Mouse (Mus musculus) brain, embryonic 14.5 days (tissue): ENCODE data around the gene Casp8. TPM values are rescaled to one million over a fixed set of nuclear protein-coding genes. Genes with fewer than 3 reads are reported as not detected.
"Not testable (repeated sequence)": the region's sequence is repeated elsewhere in the genome, so short reads cannot be mapped to it uniquely, and the experiment has no call there.

ENCODE experiments used
- DNase-seq: peaks from one replicate; pipeline ENCODE4 v3.0.0-alpha.2; 2011; ENCODE audit warnings: low read depth
- CTCF ChIP-seq: fragments of 200-500 bp; IDR thresholded peaks from 2 replicates; pipeline ENCODE4 v1.5.1; 2012; ENCODE audit warnings: inconsistent platforms, mild to moderate bottlenecking, moderate library complexity, borderline replicate concordance; ENCODE audit not compliant: insufficient read depth, insufficient read length; ENCODE audit errors: extremely low read depth
- POLR2A ChIP-seq: fragments of 200-500 bp; IDR thresholded peaks from 2 replicates; pipeline ENCODE4 v1.6.1; 2012; ENCODE audit warnings: mild to moderate bottlenecking, inconsistent platforms, borderline replicate concordance; ENCODE audit not compliant: poor library complexity, insufficient read depth, insufficient read length, severe bottlenecking; ENCODE audit errors: extremely low read depth
- polyA plus RNA-seq: library from polyadenylated mRNA; depleted of rRNA; stranded (reverse); fragments of >200 nt; gene quantifications from 2 replicates; pipeline ENCODE4 v1.2.3, GENCODE M21; 2012

The Casp8 gene
- polyA plus RNA-seq, 1 experiment, result 3.4 TPM

GRCm38 (mm10) chr1:58801558-58802285, 6.5 kb downstream of the Casp8 start:
- no peak for DNase-seq
- TF ChIP-seq CTCF (no peak), POLR2A (no peak)

GRCm38 (mm10) chr1:58802322-58803273, 7.4 kb downstream of the Casp8 start:
- TF ChIP-seq POLR2A (no peak), CTCF (peak; percentile 18; the same call in 1 of the 2 replicates)
- DNase-seq, result no peak

GRCm38 (mm10) chr1:58803531-58803930, 8.4 kb downstream of the Casp8 start:
- TF ChIP-seq POLR2A (no peak), CTCF (no peak)
- no peak for DNase-seq

GRCm38 (mm10) chr1:58806651-58807050, 11.5 kb downstream of the Casp8 start:
- DNase-seq, result no peak
- TF ChIP-seq CTCF, result no peak
- no peak for TF ChIP-seq POLR2A

GRCm38 (mm10) chr1:58826319-58826718, 31.1 kb downstream of the Casp8 start:
- no peak for DNase-seq

GRCm38 (mm10) chr1:58830741-58831140, 35.6 kb downstream of the Casp8 start:
- TF ChIP-seq POLR2A, result no peak
- no peak for TF ChIP-seq CTCF
- DNase-seq, result no peak

More at GRCm38 (mm10) chr1:58826319-58826718, 31.1 kb downstream of the Casp8 start:
- no peak for TF ChIP-seq POLR2A
- TF ChIP-seq CTCF, result no peak

- no peak for DNase-seq
- no peak for TF ChIP-seq CTCF
- no peak for TF ChIP-seq POLR2A
Measured at GRCm38 (mm10) chr1:58832198-58832597, 37.0 kb downstream of the Casp8 start.

GRCm38 (mm10) chr1:58856811-58857210, 61.6 kb downstream of the Casp8 start:
- not testable (repeated sequence) for DNase-seq

- DNase-seq, result peak; percentile 1
Measured at GRCm38 (mm10) chr1:58859131-58859530, 64.0 kb downstream of the Casp8 start.

GRCm38 (mm10) chr1:58859738-58860365, 64.7 kb downstream of the Casp8 start:
- DNase-seq, result not testable (repeated sequence)

GRCm38 (mm10) chr1:58860586-58860985, 65.4 kb downstream of the Casp8 start:
- DNase-seq, result not testable (repeated sequence)

GRCm38 (mm10) chr1:58876500-58876899, 81.3 kb downstream of the Casp8 start:
- not testable (repeated sequence) for DNase-seq

GRCm38 (mm10) chr1:58879291-58879690, 84.1 kb downstream of the Casp8 start:
- not testable (repeated sequence) for DNase-seq

GRCm38 (mm10) chr1:58883279-58883678, 88.1 kb downstream of the Casp8 start:
- DNase-seq, result not testable (repeated sequence)
